Mouse (Mus musculus): ENCODE measurements around the gene Lrrc18.

Lrrc18 gene

DNA sequence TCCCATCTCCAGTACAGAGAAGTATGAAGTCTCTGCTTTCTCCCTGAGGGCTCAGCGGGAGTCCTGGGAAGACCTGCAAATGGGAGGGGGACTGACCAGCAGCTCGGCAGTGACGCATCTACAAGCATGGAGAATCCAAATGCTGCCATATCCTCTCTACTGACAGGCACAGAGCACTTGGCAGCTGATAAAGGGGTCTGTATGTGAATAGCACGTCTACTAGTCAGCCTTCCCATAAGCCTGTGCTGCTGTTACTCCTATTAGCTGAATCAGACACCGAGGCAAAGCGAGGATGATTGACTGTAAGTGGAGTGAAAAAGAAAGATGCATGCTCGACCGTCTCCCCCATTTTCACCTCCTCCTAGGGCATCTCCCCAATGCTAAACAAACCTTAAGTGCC, 62.3 kb downstream of the Lrrc18 start:
- no peak for DNase-seq (ENCODE audit: low spot score in 2 of 2)

GRCm38 (mm10) chr14:33058881-33059660, 67.9 kb downstream of the Lrrc18 start:
- no peak for DNase-seq (ENCODE audit: low spot score in 2 of 2)

- DNase-seq (ENCODE audit: low spot score in 2 of 2), result no peak
Observed at GRCm38 (mm10) chr14:33062996-33063395, 71.8 kb downstream of the Lrrc18 start.

Measured in urinary bladder, adult 18-20 months (tissue).